Mouse (Mus musculus): ENCODE measurements around the gene Polr1c. TPM values are rescaled to one million over a fixed set of nuclear protein-coding genes. Genes with fewer than 3 reads are reported as not detected.

Polr1c gene
- total RNA-seq (2021), result 10 to 100 TPM; 22.2 to 25.1 TPM

GRCm38 (mm10) chr17:46247512-46248188 is at the start of gene Polr1c, which contains the start of gene Yipf3:
Polr1c (minus strand) TSS chr17:46248054.
Yipf3 (plus strand) TSS chr17:46248080.
- peak; percentile 95 for DNase-seq
- intact Hi-C loops (cut with DNase I), result loop anchor here (2.0 to 5.0 kb wide), 2 partner anchors 45 to 135 kb away; partner anchors contain the start of genes Polh, Xpo5 and Zfp318

- intact Hi-C loops (cut with DNase I), result no loop called here
- no peak for DNase-seq
Measured at GRCm38 (mm10) chr17:46297028-46297363, 49.1 kb upstream of the Polr1c start.

- DNase-seq, result no peak
- intact Hi-C loops (cut with DNase I), result no loop called here
Measured at GRCm38 (mm10) chr17:46296601-46297000, 48.7 kb upstream of the Polr1c start.

- intact Hi-C loops (cut with DNase I), result no loop called here
- DNase-seq, result peak; percentile 56 to 63
Measured at GRCm38 (mm10) chr17:46287678-46288095, 39.8 kb upstream of the Polr1c start.

- intact Hi-C loops (cut with DNase I), result no loop called here
Measured at GRCm38 (mm10) chr17:46285407-46285806, 37.6 kb upstream of the Polr1c start.

GRCm38 (mm10) chr17:46284653-46285052 is 36.8 kb upstream of the Polr1c start:
- no peak for DNase-seq
- intact Hi-C loops (cut with DNase I), result no loop called here

More at GRCm38 (mm10) chr17:46285407-46285806, 37.6 kb upstream of the Polr1c start:
- no peak for DNase-seq

GRCm38 (mm10) chr17:46283911-46284310 is 36.1 kb upstream of the Polr1c start:
- intact Hi-C loops (cut with DNase I), result no loop called here
- DNase-seq, result no peak

GRCm38 (mm10) chr17:46283140-46283539 is 35.3 kb upstream of the Polr1c start:
- no peak for DNase-seq
- intact Hi-C loops (cut with DNase I), result no loop called here

GRCm38 (mm10) chr17:46282483-46283123 is 34.7 kb upstream of the Polr1c start, which contains the start of gene Tjap1:
Tjap1 (minus strand) TSS chr17:46283026.
- intact Hi-C loops (cut with DNase I), result no loop called here
- DNase-seq, result peak; percentile 84

- no peak for DNase-seq
- intact Hi-C loops (cut with DNase I), result no loop called here
Measured at GRCm38 (mm10) chr17:46278011-46278765, 30.3 kb upstream of the Polr1c start.

GRCm38 (mm10) chr17:46277586-46277985 is 29.7 kb upstream of the Polr1c start:
- intact Hi-C loops (cut with DNase I), result no loop called here
- no peak for DNase-seq

- no peak for DNase-seq
- intact Hi-C loops (cut with DNase I), result no loop called here
Measured at GRCm38 (mm10) chr17:46275506-46275905, 27.7 kb upstream of the Polr1c start.

GRCm38 (mm10) chr17:46275034-46275433 is 27.2 kb upstream of the Polr1c start:
- intact Hi-C loops (cut with DNase I), result no loop called here
- no peak for DNase-seq

- DNase-seq, result no peak
- intact Hi-C loops (cut with DNase I), result no loop called here
Measured at GRCm38 (mm10) chr17:46274465-46274864, 26.6 kb upstream of the Polr1c start.

- intact Hi-C loops (cut with DNase I), result no loop called here
- no peak for DNase-seq
Measured at GRCm38 (mm10) chr17:46273803-46274236, 26.0 kb upstream of the Polr1c start.

- intact Hi-C loops (cut with DNase I), result no loop called here
- peak in 1 of 2 experiments; percentile 36 for DNase-seq
Measured at GRCm38 (mm10) chr17:46272675-46273074, 24.8 kb upstream of the Polr1c start.

GRCm38 (mm10) chr17:46272058-46272457 is 24.2 kb upstream of the Polr1c start:
- peak in 1 of 2 experiments; percentile 2 for DNase-seq
- intact Hi-C loops (cut with DNase I), result no loop called here

GRCm38 (mm10) chr17:46269771-46270534 is 22.1 kb upstream of the Polr1c start:
- intact Hi-C loops (cut with DNase I), result loop anchor here (5.0 kb wide), 1 partner anchor 112 kb away; the partner anchor contains the start of gene Zfp318
- DNase-seq, result peak; percentile 50 to 58

GRCm38 (mm10) chr17:46268026-46268720 is 20.3 kb upstream of the Polr1c start:
- DNase-seq, result no peak
- intact Hi-C loops (cut with DNase I), result loop anchor here (5.0 kb wide), 1 partner anchor 114 kb away; the partner anchor contains the start of gene Zfp318

GRCm38 (mm10) chr17:46267511-46267910 is 19.7 kb upstream of the Polr1c start:
- no peak for DNase-seq
- intact Hi-C loops (cut with DNase I), result loop anchor here (5.0 kb wide), 1 partner anchor 115 kb away; the partner anchor contains the start of gene Zfp318
